Mouse (Mus musculus) gastrocnemius, postnatal 36 days (tissue): ENCODE data around the gene Mfsd14a. TPM values are rescaled to one million over a fixed set of nuclear protein-coding genes. Genes with fewer than 3 reads are reported as not detected.
"Not testable (repeated sequence)": the region's sequence is repeated elsewhere in the genome, so short reads cannot be mapped to it uniquely, and the experiment has no call there.

ENCODE experiments used
- DNase-seq, 2 experiments: peaks; one replicate each; pipeline ENCODE4 v3.0.0; 2022
- intact Hi-C: fragments of 180-260 bp; cut with DNase I; formaldehyde crosslinking; loops from one replicate; pipeline ENCODE4 v1.15.1; 2025
- total RNA-seq, 2 experiments: library from RNA; stranded (reverse); gene quantifications; 2 replicates each; pipeline ENCODE4 v1.2.3; 2021

The Mfsd14a gene
- total RNA-seq, 2 experiments from 2014 or later: 10.2 to 11.0 TPM

- intact Hi-C loops: no loop called here
Measured at GRCm38 (mm10) chr3:116656184-116656965, 6.1 kb downstream of the Mfsd14a start.

GRCm38 (mm10) chr3:116654051-116654450, 8.4 kb downstream of the Mfsd14a start:
- DNase-seq, intact Hi-C loops: not testable (repeated sequence)

More at GRCm38 (mm10) chr3:116656184-116656965, 6.1 kb downstream of the Mfsd14a start:
- DNase-seq: no peak

DNA sequence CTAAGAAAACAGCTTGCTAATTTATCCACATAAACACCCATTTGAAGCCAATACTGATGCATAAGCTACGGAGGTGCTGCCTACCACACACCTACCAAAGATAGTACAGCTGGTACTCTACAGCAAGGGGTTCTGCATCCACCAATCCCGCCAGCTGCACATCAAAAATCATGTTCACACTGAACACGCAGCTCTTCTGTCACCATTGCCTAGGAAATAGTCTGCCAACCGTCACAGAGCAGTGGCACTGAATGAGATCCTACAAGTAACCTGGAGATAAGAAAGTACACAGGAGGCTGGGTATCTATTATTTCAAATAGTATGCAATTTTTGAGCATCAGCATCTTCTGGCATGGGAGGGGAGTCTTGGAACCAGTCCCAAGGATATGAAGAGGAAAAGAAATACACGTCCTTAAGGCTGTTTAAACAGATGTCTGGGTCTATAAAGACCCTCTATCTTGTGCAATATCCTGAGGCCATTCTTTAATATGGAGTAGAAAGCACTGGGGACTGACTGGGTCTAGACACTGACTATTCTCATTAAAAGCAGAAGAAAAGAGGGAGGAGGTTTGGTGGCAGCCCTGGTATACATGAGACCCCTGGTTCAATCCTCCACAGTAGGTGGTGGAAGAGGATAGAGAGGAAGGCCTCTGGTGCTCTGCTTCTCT, 9.1 kb downstream of the Mfsd14a start:
- intact Hi-C loops: no loop called here
- DNase-seq: no peak

- intact Hi-C loops: no loop called here
- no peak for DNase-seq
Measured at GRCm38 (mm10) chr3:116652033-116652446, 10.4 kb downstream of the Mfsd14a start.

- intact Hi-C loops: no loop called here
- DNase-seq: no peak
Measured at GRCm38 (mm10) chr3:116650698-116651097, 11.8 kb downstream of the Mfsd14a start.

DNA sequence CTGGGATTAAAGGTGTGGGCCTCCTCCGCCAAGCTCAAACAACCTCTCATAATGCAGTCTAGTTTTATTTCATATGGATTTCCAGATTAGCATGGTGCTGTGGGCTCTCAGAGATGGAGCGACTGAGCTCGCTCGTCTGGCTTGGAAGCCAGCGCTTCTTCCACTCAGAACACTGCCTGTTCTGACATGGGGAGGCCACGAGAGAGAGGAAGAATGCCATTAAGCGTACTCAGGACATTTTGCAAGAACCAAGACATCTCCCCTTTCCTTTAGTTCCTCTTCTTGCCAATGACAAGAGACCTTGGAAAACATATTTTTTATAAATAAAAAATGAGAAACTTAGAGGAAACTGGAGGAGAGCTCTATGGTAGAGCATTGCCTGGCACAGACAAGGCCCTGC, 13.7 kb downstream of the Mfsd14a start:
- no peak for DNase-seq
- intact Hi-C loops: no loop called here

GRCm38 (mm10) chr3:116646387-116646786, 16.1 kb downstream of the Mfsd14a start:
- DNase-seq: no peak
- intact Hi-C loops: no loop called here

- DNase-seq: no peak
- intact Hi-C loops: no loop called here
Measured at GRCm38 (mm10) chr3:116642373-116642772, 20.1 kb downstream of the Mfsd14a start.

GRCm38 (mm10) chr3:116641811-116642371, 20.6 kb downstream of the Mfsd14a start:
- intact Hi-C loops: no loop called here

GRCm38 (mm10) chr3:116640024-116640423, 22.5 kb downstream of the Mfsd14a start:
- intact Hi-C loops: no loop called here
- DNase-seq: no peak

More at GRCm38 (mm10) chr3:116641811-116642371, 20.6 kb downstream of the Mfsd14a start:
- no peak for DNase-seq

GRCm38 (mm10) chr3:116638572-116638971, 23.9 kb downstream of the Mfsd14a start:
- no peak for DNase-seq
- intact Hi-C loops: no loop called here

DNA sequence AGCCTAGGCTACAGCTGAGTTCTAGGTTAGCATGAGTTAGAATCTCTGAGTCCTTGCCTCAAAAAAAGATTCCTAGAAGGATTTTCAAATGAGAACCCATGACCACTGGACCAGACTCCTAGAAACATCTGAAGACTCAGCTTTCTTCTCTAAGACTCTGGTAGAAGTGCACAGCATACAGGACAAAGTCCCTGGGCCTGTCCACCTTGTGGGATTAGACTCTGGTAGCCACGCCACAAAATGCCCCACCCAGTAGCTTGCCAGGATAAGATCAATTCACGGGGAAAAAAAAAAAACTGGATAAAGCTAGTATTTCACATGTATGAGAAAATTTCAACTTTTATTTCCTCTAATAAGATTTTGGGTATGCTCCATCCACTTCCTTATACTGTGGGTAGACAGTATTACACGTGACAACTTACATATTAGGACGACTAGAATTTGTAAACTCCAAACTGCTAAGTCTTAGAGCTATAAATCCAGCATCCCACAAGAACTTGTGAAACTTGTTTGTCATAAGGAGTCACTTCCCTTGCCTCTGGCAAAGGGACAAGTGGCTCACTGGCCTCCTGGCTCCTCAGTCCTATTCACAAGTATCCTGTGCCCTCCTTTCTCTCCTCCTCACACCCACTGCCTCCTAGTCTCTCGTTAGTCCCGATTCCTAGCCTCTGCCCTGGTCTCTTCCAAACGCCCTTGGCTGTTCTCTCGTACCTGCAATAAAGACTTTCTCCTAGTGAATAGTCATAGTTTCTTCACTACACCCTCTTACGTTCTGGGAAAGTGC, 24.6 kb downstream of the Mfsd14a start:
- DNase-seq: no peak
- intact Hi-C loops: no loop called here

DNA sequence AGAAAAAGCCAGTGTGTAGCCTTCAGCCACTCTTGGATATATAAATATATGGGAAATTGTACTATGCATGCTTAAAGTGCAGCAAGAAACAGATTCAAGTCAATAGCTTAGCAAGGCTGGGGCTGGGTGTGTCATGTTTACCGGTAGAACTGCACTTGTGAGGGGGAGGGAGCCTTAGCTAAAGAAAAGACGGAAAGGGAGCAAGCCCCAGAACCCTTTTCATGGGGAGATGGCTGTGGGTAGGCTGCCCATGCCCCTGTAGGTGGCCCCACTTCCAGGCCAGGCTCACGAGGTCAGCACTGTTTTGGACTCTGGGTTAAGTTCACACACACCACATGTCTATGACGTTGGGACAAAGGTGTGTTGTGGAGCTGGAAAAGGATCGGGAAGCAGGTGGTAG, 26.7 kb downstream of the Mfsd14a start:
- no peak for DNase-seq
- intact Hi-C loops: no loop called here

DNA sequence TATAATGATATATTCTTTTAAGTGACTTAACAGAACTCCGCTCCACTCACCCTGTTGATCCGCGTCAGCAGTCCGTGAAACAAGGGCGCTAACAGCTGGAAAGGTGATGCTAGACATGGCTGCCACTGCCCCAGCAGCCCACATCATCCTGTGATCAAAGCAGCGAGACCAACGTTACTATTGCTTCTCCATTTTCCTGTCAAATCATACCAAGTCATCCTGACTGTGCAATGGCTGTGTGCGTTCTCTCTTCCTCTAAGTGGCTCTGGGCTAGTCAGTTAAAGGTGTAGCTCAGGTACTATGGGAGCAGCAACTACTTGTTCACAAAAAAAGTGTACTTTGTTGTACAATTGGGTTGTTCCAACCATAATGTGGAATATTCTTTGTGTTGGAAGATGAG, 27.6 kb downstream of the Mfsd14a start:
- intact Hi-C loops: no loop called here
- no peak for DNase-seq

DNA sequence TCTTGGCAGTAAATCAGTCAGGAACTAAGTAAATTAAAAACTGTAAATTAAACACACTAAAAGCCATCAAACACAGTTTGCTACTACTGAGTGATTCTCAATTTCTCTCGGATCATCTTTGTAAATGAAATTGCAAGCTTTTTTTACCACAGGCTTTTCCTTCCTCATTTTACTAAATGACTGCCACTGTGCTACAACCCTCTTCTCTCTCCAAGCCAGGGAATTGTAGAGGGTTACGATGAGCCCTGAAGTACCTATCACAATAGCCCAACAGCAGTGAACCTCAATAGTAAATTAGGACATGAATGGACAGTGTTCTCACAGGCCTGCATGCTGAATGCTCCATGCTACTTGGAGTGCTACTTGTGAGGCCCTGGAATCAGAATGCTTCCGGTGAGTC, 28.4 kb downstream of the Mfsd14a start:
- no peak for DNase-seq
- intact Hi-C loops: no loop called here

DNA sequence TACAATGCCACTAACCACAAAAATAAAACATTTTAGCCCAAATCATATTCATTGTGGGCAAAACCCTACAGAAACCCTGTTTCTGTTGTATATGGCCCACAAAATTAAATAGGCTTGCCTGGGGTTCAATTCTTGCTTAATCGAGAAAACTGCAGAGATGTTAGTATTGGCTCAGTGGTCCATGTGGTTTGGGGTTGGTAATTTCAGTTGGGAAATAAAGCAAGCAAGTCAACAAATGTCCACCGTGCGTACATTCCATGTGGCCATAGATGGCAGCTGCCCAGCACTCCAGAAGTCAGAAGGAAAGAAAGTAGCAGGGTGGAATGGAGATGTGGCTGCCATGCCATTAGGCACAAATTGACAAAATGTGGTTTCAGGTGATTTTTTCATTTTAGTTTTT, 29.5 kb downstream of the Mfsd14a start:
- intact Hi-C loops: no loop called here
- no peak for DNase-seq

GRCm38 (mm10) chr3:116631459-116631858, 31.0 kb downstream of the Mfsd14a start:
- no peak for DNase-seq
- intact Hi-C loops: no loop called here

GRCm38 (mm10) chr3:116622641-116623040, 39.8 kb downstream of the Mfsd14a start:
- no peak for DNase-seq
- intact Hi-C loops: no loop called here

GRCm38 (mm10) chr3:116620636-116621370, 41.7 kb downstream of the Mfsd14a start:
- no peak for DNase-seq
- intact Hi-C loops: no loop called here

- no peak for DNase-seq
Measured at GRCm38 (mm10) chr3:116618855-116619254, 43.6 kb downstream of the Mfsd14a start.

More at GRCm38 (mm10) chr3:116618855-116619254, 43.6 kb downstream of the Mfsd14a start:
- intact Hi-C loops: no loop called here
